12 mouse cellular contexts compared by ENCODE assay signal in the genomic region with DNA sequence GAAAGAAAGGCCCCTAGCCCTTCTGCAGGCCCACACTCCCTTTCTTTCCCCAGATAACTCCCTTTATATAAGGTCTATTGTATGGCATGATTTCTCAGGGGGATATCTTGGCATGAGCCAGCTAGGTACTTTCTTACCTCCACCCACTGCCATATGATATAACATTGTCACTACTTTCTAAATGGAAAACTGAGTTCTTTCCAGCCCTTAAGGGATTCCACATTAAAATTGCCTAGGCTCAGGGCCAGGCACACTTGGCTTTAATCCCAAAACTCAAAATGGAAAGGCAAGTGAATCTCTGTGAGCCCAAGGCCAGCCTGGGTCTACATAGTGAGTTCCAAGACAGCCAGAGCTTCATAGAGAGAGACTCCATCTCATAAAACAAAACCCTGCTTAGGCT.
DNase-seq lines count a peak whose midpoint lies in the region; ATAC-seq and TF ChIP-seq lines count a peak whose summit lies in the region.
"Had no signal": no experiment of that assay in that cellular context is flagged by ENCODE, and none has a peak within 500 bp of the region (broad histone marks: within the 10 kb centered on the region; RNA-seq: fewer than 3 reads in every experiment).

No protein-coding gene starts in this region.

- DNase-seq in cerebellum, adult 9-10 months = peak; percentile 10
- DNase-seq in cerebellum, adult 8-10 months = no peak
- peak; percentile 2 for DNase-seq in heart, postnatal 36 days
- peak; percentile 63 for DNase-seq in adipocyte (ENCODE audit: low spot score)
- peak; percentile 16 for DNase-seq in limb, embryonic 14.5 days (ENCODE audit: low spot score)
- no peak for DNase-seq in hindbrain, postnatal 0 days (ENCODE audit: low spot score)
- DNase-seq: B cell, adult 2 months had no signal

- no peak for TF ChIP-seq CTCF in hindbrain, postnatal 0 days (IDR thresholded peaks at IDR 0.05; ENCODE audit: low read depth)

- no peaks in the 10 kb centered on the region for H3K4me1 ChIP-seq in heart, embryonic 11.5 days (ENCODE audit: control insufficient read depth, insufficient read depth, low read length)
- H3K4me1 ChIP-seq in limb, embryonic 14.5 days (ENCODE audit: control insufficient read depth, insufficient read depth, low read length) = no peaks in the 10 kb centered on the region
- no peaks in the 10 kb centered on the region for H3K4me1 ChIP-seq in hindbrain, postnatal 0 days (ENCODE audit: insufficient read depth, low read length)
- H3K4me1 ChIP-seq: limb, embryonic 15.5 days had no signal

- no peak for TF ChIP-seq POLR2A in limb, embryonic 14.5 days (IDR thresholded peaks at IDR 0.05; ENCODE audit: borderline replicate concordance, extremely low read depth, insufficient read depth, insufficient read length)

- H3K4me3 ChIP-seq in heart, embryonic 11.5 days (ENCODE audit: low read depth, low read length) = no peak overlapping the region
- no peak overlapping the region for H3K4me3 ChIP-seq in limb, embryonic 14.5 days (replicated peaks; ENCODE audit: low read length)
- H3K4me3 ChIP-seq in hindbrain, postnatal 0 days (ENCODE audit: low read length) = no peak overlapping the region
- H3K4me3 ChIP-seq: limb, embryonic 15.5 days had no signal

- no peak overlapping the region for H3K27ac ChIP-seq in heart, embryonic 11.5 days (ENCODE audit: low read depth, low read length)
- no peak overlapping the region for H3K27ac ChIP-seq in limb, embryonic 14.5 days (replicated peaks; ENCODE audit: low read depth, low read length)
- H3K27ac ChIP-seq in hindbrain, postnatal 0 days = no peak overlapping the region

- H3K9me3 ChIP-seq in heart, embryonic 11.5 days (replicated peaks; ENCODE audit: control insufficient read depth, low read length) = no peaks in the 10 kb centered on the region
- H3K9me3 ChIP-seq in limb, embryonic 14.5 days (ENCODE audit: control insufficient read depth, low read length) = no peaks in the 10 kb centered on the region
- no peaks in the 10 kb centered on the region for H3K9me3 ChIP-seq in hindbrain, postnatal 0 days (ENCODE audit: low read length)
- H3K9me3 ChIP-seq: limb, embryonic 15.5 days had no signal

- H3K27me3 ChIP-seq in heart, embryonic 11.5 days (ENCODE audit: control insufficient read depth, insufficient read depth, low read length) = no peaks in the 10 kb centered on the region
- no peaks in the 10 kb centered on the region for H3K27me3 ChIP-seq in limb, embryonic 14.5 days (ENCODE audit: control insufficient read depth, insufficient read depth, low read length)
- no peaks in the 10 kb centered on the region for H3K27me3 ChIP-seq in hindbrain, postnatal 0 days (ENCODE audit: insufficient read depth, low read length)
- H3K27me3 ChIP-seq: limb, embryonic 15.5 days had no signal

- intact Hi-C loops in heart, postnatal 36 days (cut with DNase I) = loop anchor here (10.0 kb wide), 1 partner anchor 397 kb away; no protein-coding TSS in a partner anchor

- H3K4me2 ChIP-seq in heart, embryonic 11.5 days = no peak overlapping the region
- H3K4me2 ChIP-seq in limb, embryonic 14.5 days (replicated peaks; ENCODE audit: low read depth, low read length, severe bottlenecking) = no peak overlapping the region
- no peak overlapping the region for H3K4me2 ChIP-seq in hindbrain, postnatal 0 days (ENCODE audit: low read depth, low read length)
- H3K4me2 ChIP-seq: limb, embryonic 15.5 days; midbrain, embryonic 11.5 days had no signal

- no peak for ATAC-seq in heart, embryonic 11.5 days (replicated peaks; ENCODE audit: insufficient number of reproducible peaks, low FRiP score, low TSS enrichment)
- peak; percentile 34; the same call in 1 of the 2 replicates for ATAC-seq in limb, embryonic 14.5 days (ENCODE audit: low FRiP score, low read depth)
- no peak for ATAC-seq in monocyte, adult 5-6 weeks (replicated peaks; ENCODE audit: insufficient number of reproducible peaks, low FRiP score, low TSS enrichment, poor library complexity, severe bottlenecking)
- ATAC-seq in hindbrain, postnatal 0 days = no peak
- ATAC-seq: lung, postnatal 0 days had no signal

- H3K36me3 ChIP-seq in heart, embryonic 11.5 days (ENCODE audit: control insufficient read depth, insufficient read depth, low read length) = no peaks in the 10 kb centered on the region
- no peaks in the 10 kb centered on the region for H3K36me3 ChIP-seq in limb, embryonic 14.5 days (ENCODE audit: control insufficient read depth, insufficient read depth, low read length)
- H3K36me3 ChIP-seq in hindbrain, postnatal 0 days (ENCODE audit: insufficient read depth, low read length) = no peaks in the 10 kb centered on the region
- H3K36me3 ChIP-seq: limb, embryonic 15.5 days had no signal

- H3K9ac ChIP-seq in heart, embryonic 11.5 days (ENCODE audit: low read depth, low read length) = no peak overlapping the region
- H3K9ac ChIP-seq in limb, embryonic 14.5 days (ENCODE audit: low read depth, low read length, severe bottlenecking) = no peak overlapping the region
- H3K9ac ChIP-seq in hindbrain, postnatal 0 days (replicated peaks; ENCODE audit: low read length) = no peak overlapping the region
- H3K9ac ChIP-seq: limb, embryonic 15.5 days had no signal

Comparison
In these comparisons a context has a peak if more than half of its experiments do, and no peak if none do; other contexts are left out.
1. DNase-seq: peak in cerebellum, adult 9-10 months (single experiment), heart, postnatal 36 days (2 of 2), adipocyte (single experiment) and limb, embryonic 14.5 days (single experiment); none in cerebellum, adult 8-10 months (single experiment) and hindbrain, postnatal 0 days (single experiment).